Mouse (Mus musculus) small intestine, adult 2 months (tissue): ENCODE data around the gene Bbs1. TPM values are rescaled to one million over a fixed set of nuclear protein-coding genes. Genes with fewer than 3 reads are reported as not detected.

Source experiments
- H3K27ac ChIP-seq: fragments of 200-500 bp; 2 replicates; pipeline ENCODE4 v1.5.1; 2012; ENCODE audit warnings: low read depth, low read length, control low read depth, inconsistent platforms; ENCODE audit not compliant: insufficient read depth
- H3K27me3 ChIP-seq: fragments of 200-500 bp; 2 replicates; pipeline ENCODE4 v1.6.1; 2012; ENCODE audit warnings: mild to moderate bottlenecking, moderate library complexity, low read length, inconsistent platforms; ENCODE audit not compliant: control insufficient read depth, insufficient read depth
- H3K36me3 ChIP-seq: fragments of 200-500 bp; 2 replicates; pipeline ENCODE4 v1.6.1; 2012; ENCODE audit warnings: mild to moderate bottlenecking, low read length, control low read depth, inconsistent platforms; ENCODE audit not compliant: control insufficient read depth, insufficient read depth
- H3K4me1 ChIP-seq: fragments of 200-500 bp; 2 replicates; pipeline ENCODE4 v1.6.1; 2012; ENCODE audit warnings: low read length, inconsistent platforms, mixed read lengths; ENCODE audit not compliant: control insufficient read depth, insufficient read depth, insufficient read length
- H3K4me3 ChIP-seq: fragments of 200-500 bp; 2 replicates; pipeline ENCODE4 v1.5.1; 2012; ENCODE audit warnings: low read depth, mild to moderate bottlenecking, control low read depth, inconsistent platforms, low read length, moderate library complexity
- CTCF ChIP-seq: fragments of 200-500 bp; IDR thresholded peaks from 2 replicates; pipeline ENCODE4 v1.5.1; 2012; ENCODE audit warnings: low read depth, mild to moderate bottlenecking, control low read depth, inconsistent platforms, low read length, moderate library complexity, mixed read lengths; ENCODE audit not compliant: insufficient replicate concordance, insufficient read length; ENCODE audit errors: extremely low read depth
- POLR2A ChIP-seq: fragments of 200-500 bp; IDR thresholded peaks from 2 replicates; pipeline ENCODE4 v1.6.1; 2012; ENCODE audit warnings: low read depth, mild to moderate bottlenecking, control low read depth, inconsistent platforms, low read length, moderate library complexity
- WGBS: fragments of 180-500 bp; shearing (Covaris S2); methylation state at CpG from one replicate; pipeline ENCODE4 v1.1.7; 2018; 5-methylcytosine and 5-hydroxymethylcytosine counted together
- polyA plus RNA-seq: library from polyadenylated mRNA; depleted of rRNA; stranded (reverse); fragments of >200 nt; gene quantifications from 2 replicates; pipeline ENCODE4 v1.2.3, GENCODE M21; 2012

The Bbs1 gene
- polyA plus RNA-seq, 1 experiment = 1.7 TPM

DNA sequence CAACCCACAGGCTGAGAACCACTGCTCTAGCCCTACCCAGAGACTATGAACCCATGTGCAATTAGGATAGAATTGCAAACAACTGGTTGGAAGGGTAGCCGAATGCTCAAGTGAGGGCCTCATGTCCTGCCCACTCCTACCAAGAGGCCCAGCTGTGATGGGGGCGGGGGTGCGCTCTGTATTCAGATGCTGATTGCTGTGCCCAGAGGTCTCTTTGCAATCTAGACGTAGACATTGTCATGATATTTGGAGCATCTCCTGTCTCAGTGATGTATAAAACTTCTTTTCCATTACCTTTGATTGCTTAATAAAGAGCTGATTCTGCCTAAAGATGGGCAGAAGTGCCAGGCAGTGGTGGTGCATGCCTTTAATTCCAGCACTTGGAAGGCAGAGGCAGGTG is 56.6 kb downstream of the Bbs1 start:
- TF ChIP-seq POLR2A (no peak), CTCF (no peak)
- peaks cover 2% of the 10 kb centered on the region for H3K27me3 ChIP-seq
- H3K36me3 ChIP-seq = no peaks in the 10 kb centered on the region
- H3K4me3 ChIP-seq = no peak overlapping the region
- no peaks in the 10 kb centered on the region for H3K4me1 ChIP-seq
- no peak overlapping the region for H3K27ac ChIP-seq
- WGBS = 59% methylated on average over 4 of the region's 4 CpGs

DNA sequence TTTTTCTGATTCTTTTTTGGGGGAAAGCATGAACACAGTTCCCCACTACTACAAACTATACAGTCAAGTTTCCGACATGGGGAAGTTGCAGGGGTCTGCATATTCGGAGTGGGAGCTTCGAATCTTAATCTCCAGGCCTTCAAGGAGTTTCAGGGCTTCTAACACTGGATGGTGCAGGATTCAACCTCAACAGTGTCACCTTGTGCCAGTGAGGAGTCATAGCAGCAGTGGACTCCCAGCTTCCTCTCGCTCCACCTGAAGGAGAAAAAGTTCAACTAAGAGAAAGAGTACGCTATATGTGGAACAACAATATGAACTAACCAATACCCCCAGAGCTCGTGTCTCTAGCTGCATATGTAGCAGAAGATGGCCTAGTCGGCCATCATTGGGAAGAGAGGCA is 58.9 kb downstream of the Bbs1 start:
- Histone ChIP-seq H3K4me1 (no peaks in the 10 kb centered on the region), H3K27ac (no peak overlapping the region), H3K27me3 (peaks cover 2% of the 10 kb centered on the region), H3K36me3 (no peaks in the 10 kb centered on the region), H3K4me3 (no peak overlapping the region)
- WGBS = 19% methylated on average over 7 of the region's 7 CpGs
- TF ChIP-seq POLR2A (no peak), CTCF (peak; percentile 62; the same call in 1 of the 2 replicates)

DNA sequence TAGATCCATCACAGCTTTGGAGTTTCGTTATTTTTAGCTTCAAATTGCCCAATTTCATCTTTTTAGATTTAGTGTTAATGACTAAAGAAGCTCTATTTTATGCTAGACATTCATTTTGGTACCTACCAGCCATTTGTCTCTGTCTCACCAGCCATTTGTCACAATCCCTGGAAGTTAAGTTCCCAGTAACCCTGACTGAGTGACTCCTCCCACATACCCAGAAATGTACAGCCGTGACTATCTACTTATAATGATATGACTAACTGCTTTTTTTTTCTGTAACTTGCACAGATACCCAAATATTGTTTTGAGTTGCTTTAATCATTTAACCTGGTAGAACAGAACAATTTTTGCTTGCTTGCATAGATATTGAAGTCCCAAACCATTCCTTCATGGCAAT is 60.6 kb downstream of the Bbs1 start:
- Histone ChIP-seq H3K27me3 (peaks cover 2% of the 10 kb centered on the region), H3K27ac (no peak overlapping the region), H3K36me3 (no peaks in the 10 kb centered on the region), H3K4me3 (no peak overlapping the region), H3K4me1 (no peaks in the 10 kb centered on the region)
- 59% methylated on average over 2 of the region's 2 CpGs for WGBS
- TF ChIP-seq CTCF = no peak
- TF ChIP-seq POLR2A = no peak

DNA sequence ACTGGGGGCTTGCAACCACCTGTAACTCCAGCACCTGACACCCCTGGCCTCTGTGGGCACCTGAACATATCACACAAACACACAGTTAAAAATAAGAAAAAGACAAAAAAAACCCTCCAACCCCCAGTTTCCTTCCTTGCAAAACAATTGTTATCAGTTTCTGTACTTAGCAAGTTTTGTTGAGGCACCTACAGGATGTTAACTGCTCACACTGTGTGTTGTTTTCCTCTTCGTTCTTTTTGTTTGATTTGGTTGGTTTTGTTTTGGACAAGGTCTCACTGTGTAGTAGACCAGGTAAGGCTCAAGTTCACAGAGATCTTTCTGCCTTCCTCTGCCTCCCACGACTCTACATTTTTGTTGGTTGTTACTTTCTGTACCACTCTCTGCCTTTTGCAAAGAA is 63.8 kb downstream of the Bbs1 start:
- whole genome bisulfite sequencing = 49% methylated on average over 2 of the region's 2 CpGs
- no peak overlapping the region for H3K4me3 ChIP-seq
- H3K27ac ChIP-seq = no peak overlapping the region
- TF ChIP-seq CTCF = no peak
- no peak for TF ChIP-seq POLR2A
- peaks cover 8% of the 10 kb centered on the region for H3K27me3 ChIP-seq
- peaks cover 9% of the 10 kb centered on the region for H3K4me1 ChIP-seq
- H3K36me3 ChIP-seq = no peaks in the 10 kb centered on the region

DNA sequence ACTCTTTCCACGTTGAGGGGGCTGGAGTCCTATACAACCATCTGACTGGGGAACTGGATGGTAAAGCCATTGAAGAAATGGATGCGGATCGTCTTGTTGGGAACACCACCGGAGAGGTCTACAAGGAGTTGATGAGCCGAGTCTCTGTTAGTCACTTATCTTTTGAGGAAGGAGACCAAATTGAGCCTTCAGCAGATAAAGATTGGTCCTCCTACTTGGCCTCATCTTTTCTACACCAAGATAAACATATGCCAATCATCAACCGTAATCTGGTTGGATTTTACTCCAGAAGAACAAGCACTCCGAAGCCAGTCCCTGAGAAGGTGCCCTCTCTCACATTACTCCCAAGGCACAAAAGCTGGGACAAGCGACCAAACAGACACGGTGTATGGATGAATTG is 65.6 kb downstream of the Bbs1 start:
- Histone ChIP-seq H3K4me3 (no peak overlapping the region), H3K27ac (no peak overlapping the region), H3K36me3 (no peaks in the 10 kb centered on the region), H3K4me1 (peaks cover 14% of the 10 kb centered on the region), H3K27me3 (peaks cover 8% of the 10 kb centered on the region; the same call in 1 of the 2 replicates)
- WGBS = 70% methylated on average over 9 of the region's 9 CpGs
- TF ChIP-seq CTCF (no peak), POLR2A (no peak)

DNA sequence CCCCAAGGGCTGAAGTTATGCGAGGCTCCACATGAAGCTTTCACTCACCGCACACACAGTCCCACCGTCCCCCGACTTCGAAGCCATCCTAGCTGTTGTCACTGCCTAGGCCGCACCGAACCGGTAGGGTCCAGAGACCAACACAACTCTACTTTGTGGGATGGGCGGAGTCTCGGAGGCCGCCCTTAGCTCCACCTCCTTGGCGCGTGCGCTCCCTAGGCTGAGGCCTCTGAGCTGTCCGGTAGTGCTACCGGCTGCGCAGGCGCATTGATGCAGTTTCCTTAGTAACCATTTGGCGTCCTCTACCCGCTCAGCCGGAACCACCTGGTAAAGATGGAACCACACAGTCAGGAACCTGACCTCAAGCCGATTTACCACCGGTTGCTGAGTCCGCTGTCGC is 67.3 kb downstream of the Bbs1 start, which contains the start of the genes Ccs and Ccdc87:
Ccs (minus strand) TSS at position 184 of the 400 bp plus-strand sequence.
Ccdc87 (plus strand) TSS at position 218 of the 400 bp plus-strand sequence.
- H3K36me3 ChIP-seq = no peaks in the 10 kb centered on the region
- peak within 1 kb of the TSS; percentile 82 for H3K4me3 ChIP-seq
- peaks cover 8% of the 10 kb centered on the region; the same call in 1 of the 2 replicates for H3K27me3 ChIP-seq
- 1% methylated on average over 25 of the region's 25 CpGs for WGBS
- peaks cover 18% of the 10 kb centered on the region for H3K4me1 ChIP-seq
- H3K27ac ChIP-seq = peak within 1 kb of the TSS; percentile 28
- TF ChIP-seq CTCF (no peak), POLR2A (peak; percentile 77; the same call in 1 of the 2 replicates)

DNA sequence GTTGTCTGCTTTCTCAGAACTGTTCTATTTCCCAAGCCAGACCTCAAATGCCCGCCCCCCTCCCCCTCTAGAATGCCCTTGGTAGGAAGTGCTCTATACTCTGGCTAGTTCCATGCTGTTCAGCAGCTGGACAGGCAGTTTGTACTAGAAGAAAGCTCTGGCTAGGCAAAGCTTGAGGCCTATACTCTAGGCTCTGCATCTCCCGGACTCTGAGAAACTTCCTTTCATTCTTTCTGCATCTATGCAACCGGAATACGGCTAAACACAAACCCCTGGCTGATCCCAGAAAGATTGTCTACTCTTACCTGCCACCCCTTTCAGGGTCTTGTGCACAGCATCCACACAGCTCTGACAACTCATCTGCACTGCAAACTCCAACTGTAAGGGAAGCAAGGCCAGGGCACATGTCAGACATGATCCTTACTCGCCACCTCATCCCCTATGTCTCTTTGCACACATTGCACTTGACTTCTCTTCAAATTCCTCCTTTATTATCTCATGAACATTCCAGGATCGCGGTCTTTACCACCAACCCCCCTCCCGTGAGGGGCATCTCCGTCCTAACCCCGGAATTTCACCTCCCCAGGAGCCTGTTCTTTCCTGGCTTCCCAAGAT is 67.8 kb downstream of the Bbs1 start:
- H3K27me3 ChIP-seq = peaks cover 8% of the 10 kb centered on the region; the same call in 1 of the 2 replicates
- H3K27ac ChIP-seq = peak overlapping the region; percentile 28

More for the DNA sequence above, 67.8 kb downstream of the Bbs1 start:
- Histone ChIP-seq H3K4me3 (peak overlapping the region; percentile 82), H3K4me1 (peaks cover 18% of the 10 kb centered on the region), H3K36me3 (no peaks in the 10 kb centered on the region)
- TF ChIP-seq CTCF = no peak
- TF ChIP-seq POLR2A = no peak
- 11% methylated on average over 10 of the region's 10 CpGs for WGBS
